Mouse (Mus musculus) hindbrain, embryonic 14.5 days (tissue): ENCODE data around the gene Pign. TPM values are rescaled to one million over a fixed set of nuclear protein-coding genes. Genes with fewer than 3 reads are reported as not detected.
A peak's percentile ranks its signal among the peaks of the same experiment; 100 is the strongest.

Experiments used
- ATAC-seq: fragments of 200-750 bp; cut with Nextera tagmentation; 2 replicates; pipeline ENCODE4 v1.8.0; 2017; ENCODE audit warnings: moderate number of reproducible peaks, mild to moderate bottlenecking, moderate TSS enrichment, moderate library complexity; ENCODE audit not compliant: low FRiP score
- DNase-seq: peaks from one replicate; pipeline ENCODE4 v3.0.0-alpha.2; 2015; ENCODE audit warnings: low spot score
- H3K27ac ChIP-seq: fragments of 300-500 bp; sonication (generic); 2 replicates; pipeline ENCODE4 v1.5.1; 2014; ENCODE audit warnings: mild to moderate bottlenecking, moderate library complexity
- H3K27me3 ChIP-seq: fragments of 300-500 bp; sonication (generic); 2 replicates; pipeline ENCODE4 v1.6.1; 2014; ENCODE audit warnings: mild to moderate bottlenecking, low read length, mixed read lengths; ENCODE audit not compliant: control insufficient read depth, insufficient read depth
- H3K36me3 ChIP-seq: fragments of 300-500 bp; sonication (generic); replicated peaks from 2 replicates; pipeline ENCODE4 v1.6.1; 2014; ENCODE audit not compliant: control insufficient read depth, insufficient read depth
- H3K4me1 ChIP-seq: fragments of 300-500 bp; sonication (generic); replicated peaks from 2 replicates; pipeline ENCODE4 v1.6.1; 2014; ENCODE audit warnings: antibody characterized with exemption, low read length, mixed read lengths; ENCODE audit not compliant: control insufficient read depth, insufficient read depth
- H3K4me2 ChIP-seq: fragments of 300-500 bp; sonication (generic); replicated peaks from 2 replicates; pipeline ENCODE4 v1.6.1; 2014; ENCODE audit warnings: mild to moderate bottlenecking, moderate library complexity
- H3K4me3 ChIP-seq: fragments of 300-500 bp; sonication (generic); replicated peaks from 2 replicates; pipeline ENCODE4 v1.5.1; 2014; ENCODE audit warnings: mild to moderate bottlenecking, low read length
- H3K9ac ChIP-seq: fragments of 300-500 bp; sonication (generic); 2 replicates; pipeline ENCODE4 v1.6.1; 2014
- H3K9me3 ChIP-seq: fragments of 300-500 bp; sonication (generic); 2 replicates; pipeline ENCODE4 v1.6.1; 2016; ENCODE audit warnings: low read length; ENCODE audit not compliant: control insufficient read depth
- WGBS: fragments of 180-500 bp; shearing (Covaris S2); extraction: QIAGEN DNeasy Blood & Tissue Kit; methylation state at CpG from one replicate; pipeline ENCODE4 v1.1.7; 2014; 5-methylcytosine and 5-hydroxymethylcytosine counted together
- polyA plus RNA-seq: library from polyadenylated mRNA; unstranded; fragments of >200 nt; fragmentation: Nextera tagmentation; extraction: Ambion mirVana; gene quantifications from 2 replicates; pipeline ENCODE4 v1.2.1, GENCODE M21; 2014

The Pign gene
- polyA plus RNA-seq, 1 experiment from 2014 or later: 14.8 TPM

GRCm38 (mm10) chr1:105669700-105670099 is 6.2 kb upstream of the Pign start:
- DNase-seq (no peak), ATAC-seq (no peak)
- no peaks in the 10 kb centered on the region for H3K9me3 ChIP-seq
- H3K36me3 ChIP-seq: no peaks in the 10 kb centered on the region
- H3K4me1 ChIP-seq: peaks cover 23% of the 10 kb centered on the region
- H3K4me3 ChIP-seq: no peak overlapping the region
- no peak overlapping the region for H3K4me2 ChIP-seq
- no peak overlapping the region for H3K27ac ChIP-seq
- no peaks in the 10 kb centered on the region for H3K27me3 ChIP-seq
- H3K9ac ChIP-seq: no peak overlapping the region

GRCm38 (mm10) chr1:105663962-105664812 is 710 bp upstream of the Pign start:
- no peaks in the 10 kb centered on the region for H3K36me3 ChIP-seq
- peak overlapping the region; percentile 86 for H3K4me2 ChIP-seq
- ATAC-seq (peak; percentile 19), DNase-seq (peak; percentile 30)
- H3K9ac ChIP-seq: peak overlapping the region; percentile 91
- 0% methylated on average over 68 of the region's 68 CpGs for WGBS
- H3K27ac ChIP-seq: peak overlapping the region; percentile 86
- H3K9me3 ChIP-seq: no peaks in the 10 kb centered on the region
- peak overlapping the region; percentile 96 for H3K4me3 ChIP-seq
- peaks cover 31% of the 10 kb centered on the region for H3K4me1 ChIP-seq
- no peaks in the 10 kb centered on the region for H3K27me3 ChIP-seq

- WGBS: 10% methylated on average over 6 of the region's 6 CpGs
Measured at GRCm38 (mm10) chr1:105662820-105663170, 682 bp downstream of the Pign start.

GRCm38 (mm10) chr1:105660015-105660414 is 3.5 kb downstream of the Pign start:
- DNase-seq (peak; percentile 82), ATAC-seq (no peak)
- Histone ChIP-seq H3K9me3 (no peaks in the 10 kb centered on the region), H3K4me2 (no peak overlapping the region), H3K27me3 (no peaks in the 10 kb centered on the region), H3K4me3 (no peak overlapping the region), H3K9ac (no peak overlapping the region), H3K4me1 (peaks cover 10% of the 10 kb centered on the region), H3K27ac (no peak overlapping the region), H3K36me3 (peaks cover 15% of the 10 kb centered on the region)
- WGBS: 20% methylated on average over 3 of the region's 3 CpGs

More at GRCm38 (mm10) chr1:105662820-105663170, 682 bp downstream of the Pign start:
- H3K4me3 ChIP-seq: peak overlapping the region; percentile 96
- peaks cover 31% of the 10 kb centered on the region for H3K4me1 ChIP-seq
- H3K27me3 ChIP-seq: no peaks in the 10 kb centered on the region
- peak overlapping the region; percentile 91 for H3K9ac ChIP-seq
- H3K9me3 ChIP-seq: no peaks in the 10 kb centered on the region
- H3K36me3 ChIP-seq: no peaks in the 10 kb centered on the region
- peak overlapping the region; percentile 61 for H3K27ac ChIP-seq
- DNase-seq (no peak), ATAC-seq (no peak)
- H3K4me2 ChIP-seq: peak overlapping the region; percentile 59

GRCm38 (mm10) chr1:105653981-105654380 is 9.5 kb downstream of the Pign start:
- no peak for ATAC-seq
- Histone ChIP-seq H3K4me2 (no peak overlapping the region), H3K27me3 (no peaks in the 10 kb centered on the region), H3K4me1 (no peaks in the 10 kb centered on the region), H3K9me3 (no peaks in the 10 kb centered on the region), H3K4me3 (no peak overlapping the region), H3K36me3 (peaks cover 29% of the 10 kb centered on the region), H3K27ac (no peak overlapping the region), H3K9ac (no peak overlapping the region)
- 100% methylated on average over 1 of the region's 1 CpGs for WGBS
- DNase-seq: no peak

GRCm38 (mm10) chr1:105650650-105651049 is 12.8 kb downstream of the Pign start:
- no peak for ATAC-seq
- WGBS: 85% methylated on average over 1 of the region's 1 CpGs
- H3K4me1 ChIP-seq: no peaks in the 10 kb centered on the region

GRCm38 (mm10) chr1:105644093-105644492 is 19.4 kb downstream of the Pign start:
- DNase-seq: no peak
- no peaks in the 10 kb centered on the region for H3K27me3 ChIP-seq
- ATAC-seq: no peak
- H3K4me2 ChIP-seq: no peak overlapping the region
- H3K4me1 ChIP-seq: no peaks in the 10 kb centered on the region
- H3K9ac ChIP-seq: no peak overlapping the region
- WGBS: 90% methylated on average over 3 of the region's 3 CpGs
- peaks cover 27% of the 10 kb centered on the region for H3K36me3 ChIP-seq
- H3K4me3 ChIP-seq: no peak overlapping the region
- no peak overlapping the region for H3K27ac ChIP-seq
- H3K9me3 ChIP-seq: no peaks in the 10 kb centered on the region

More at GRCm38 (mm10) chr1:105650650-105651049, 12.8 kb downstream of the Pign start:
- H3K27me3 ChIP-seq: no peaks in the 10 kb centered on the region
- no peak overlapping the region for H3K4me2 ChIP-seq
- DNase-seq: no peak
- no peak overlapping the region for H3K27ac ChIP-seq
- H3K4me3 ChIP-seq: no peak overlapping the region
- no peak overlapping the region for H3K9ac ChIP-seq
- no peaks in the 10 kb centered on the region for H3K9me3 ChIP-seq
- peaks cover 28% of the 10 kb centered on the region for H3K36me3 ChIP-seq

GRCm38 (mm10) chr1:105630481-105630880 is 33.0 kb downstream of the Pign start:
- no peaks in the 10 kb centered on the region for H3K9me3 ChIP-seq
- ATAC-seq (no peak; the same call in 1 of the 2 replicates), DNase-seq (peak; percentile 86)
- H3K36me3 ChIP-seq: no peaks in the 10 kb centered on the region
- H3K27ac ChIP-seq: no peak overlapping the region
- H3K27me3 ChIP-seq: no peaks in the 10 kb centered on the region
- no peak overlapping the region for H3K4me2 ChIP-seq
- no peak overlapping the region for H3K4me3 ChIP-seq
- WGBS: 41% methylated on average over 3 of the region's 3 CpGs
- no peak overlapping the region for H3K9ac ChIP-seq
- H3K4me1 ChIP-seq: no peaks in the 10 kb centered on the region

- no peak overlapping the region for H3K9ac ChIP-seq
- no peaks in the 10 kb centered on the region for H3K9me3 ChIP-seq
- 59% methylated on average over 2 of the region's 2 CpGs for WGBS
- no peak overlapping the region for H3K4me2 ChIP-seq
- no peak overlapping the region for H3K4me3 ChIP-seq
- no peaks in the 10 kb centered on the region for H3K27me3 ChIP-seq
- H3K27ac ChIP-seq: no peak overlapping the region
- H3K36me3 ChIP-seq: peaks cover 14% of the 10 kb centered on the region; the same call in 1 of the 2 replicates
- no peaks in the 10 kb centered on the region for H3K4me1 ChIP-seq
- ATAC-seq (no peak), DNase-seq (no peak)
Measured at GRCm38 (mm10) chr1:105589673-105590072, 73.8 kb downstream of the Pign start.
